Mouse (Mus musculus) brain, embryonic 18.5 days (tissue): ENCODE results near the gene Chfr.
"Not testable (repeated sequence)": the region's sequence is repeated elsewhere in the genome, so short reads cannot be mapped to it uniquely, and the experiment has no call there.

Source experiments
- DNase-seq: peaks from one replicate; pipeline ENCODE4 v3.0.0-alpha.2; 2012; ENCODE audit warnings: low read depth, low spot score

The Chfr gene

DNA sequence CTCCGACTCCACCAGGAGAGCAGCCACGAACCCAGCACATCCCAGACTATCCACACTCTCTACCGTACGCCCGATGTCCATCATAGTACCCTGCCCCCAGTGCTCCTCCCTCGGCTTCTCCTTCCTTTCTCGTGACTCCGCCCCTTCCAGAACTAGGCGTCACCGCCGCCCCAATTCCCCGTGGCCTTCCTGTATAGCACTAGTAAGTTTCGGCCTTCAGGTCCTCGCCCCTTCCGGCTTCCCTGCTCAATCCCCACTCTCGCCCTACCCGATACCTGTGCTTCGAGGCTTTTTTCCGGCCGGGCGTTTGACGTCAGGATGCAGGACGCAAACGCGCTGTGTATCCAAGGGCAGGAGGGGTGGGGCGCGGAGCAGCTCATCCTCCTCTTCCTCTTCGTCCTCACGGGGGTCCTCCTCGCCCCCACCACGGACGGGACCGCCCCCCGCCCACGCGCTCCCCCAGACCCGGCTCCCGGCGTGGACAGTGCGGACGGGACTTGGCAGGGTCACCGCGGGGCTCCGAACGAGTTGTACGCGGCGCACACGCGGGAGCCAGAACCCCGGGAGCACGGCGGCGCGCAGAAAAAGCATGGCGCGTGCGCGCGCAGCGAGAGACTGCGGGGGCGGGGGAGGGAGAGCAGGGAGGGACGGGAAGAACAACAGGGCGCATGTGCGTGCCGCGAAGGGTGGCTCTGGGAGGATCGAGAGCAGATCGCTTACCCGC lies 27.9 kb upstream of the Chfr start, which contains the start of gene Gtpbp6:
TSS of gene Gtpbp6 (minus strand) at position 617 of the 724 bp plus-strand sequence.
- DNase-seq = peak; percentile 94

GRCm38 (mm10) chr5:110108305-110108628 lies 27.4 kb upstream of the Chfr start:
- DNase-seq = no peak

GRCm38 (mm10) chr5:110109991-110110441 lies 25.6 kb upstream of the Chfr start, which contains the start of gene Zfp605:
Gene Zfp605 (plus strand): TSS chr5:110110092.
- peak; percentile 83 for DNase-seq

- DNase-seq = not testable (repeated sequence)
These were observed 13.3 kb upstream of the Chfr start for GRCm38 (mm10) chr5:110122380-110122779.

DNA sequence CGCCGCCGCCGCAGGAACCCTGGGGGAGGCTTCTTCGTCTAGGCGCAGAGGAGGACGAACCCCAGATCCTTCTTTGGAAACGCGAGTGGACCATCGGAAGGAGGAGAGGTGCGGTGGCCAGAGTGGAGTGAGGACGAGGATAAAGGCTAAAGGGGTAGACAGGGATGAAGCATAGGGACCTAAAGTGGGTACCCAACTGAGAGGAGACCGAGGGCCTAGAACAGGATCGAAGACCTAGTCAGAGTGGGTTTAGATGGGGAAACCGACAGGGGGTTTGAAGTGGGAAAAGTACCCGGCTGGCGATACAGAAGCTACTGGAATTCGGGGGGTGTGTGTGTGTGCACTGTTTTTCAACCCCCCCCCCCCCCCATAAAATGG lies 434 bp downstream of the Chfr start:
- no peak for DNase-seq

DNA sequence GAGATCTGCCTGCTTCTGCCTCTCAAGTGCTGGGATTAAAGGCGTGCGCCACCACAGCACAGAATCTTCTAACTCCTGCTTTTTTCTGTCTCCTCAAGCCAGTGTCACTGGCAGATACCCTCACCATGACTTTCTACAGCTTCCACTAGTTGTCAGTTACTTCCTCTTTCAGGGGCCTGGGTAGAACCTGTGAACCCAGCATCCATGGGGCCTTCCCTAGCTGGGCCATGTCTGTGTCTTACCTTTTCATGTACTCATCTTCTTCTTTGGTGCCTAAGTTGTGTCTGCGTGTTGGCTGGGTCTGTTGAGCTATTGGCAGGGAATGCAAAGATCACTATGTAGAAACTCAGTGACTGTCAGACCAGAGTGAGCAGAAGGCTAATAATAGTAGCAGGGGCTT lies 2.2 kb downstream of the Chfr start:
- no peak for DNase-seq

- DNase-seq = no peak
These were observed 3.7 kb downstream of the Chfr start for GRCm38 (mm10) chr5:110139325-110139724.

- no peak for DNase-seq
These were observed 4.8 kb downstream of the Chfr start for GRCm38 (mm10) chr5:110140424-110140823.

- no peak for DNase-seq
These were observed 6.7 kb downstream of the Chfr start for GRCm38 (mm10) chr5:110142309-110142708.

DNA sequence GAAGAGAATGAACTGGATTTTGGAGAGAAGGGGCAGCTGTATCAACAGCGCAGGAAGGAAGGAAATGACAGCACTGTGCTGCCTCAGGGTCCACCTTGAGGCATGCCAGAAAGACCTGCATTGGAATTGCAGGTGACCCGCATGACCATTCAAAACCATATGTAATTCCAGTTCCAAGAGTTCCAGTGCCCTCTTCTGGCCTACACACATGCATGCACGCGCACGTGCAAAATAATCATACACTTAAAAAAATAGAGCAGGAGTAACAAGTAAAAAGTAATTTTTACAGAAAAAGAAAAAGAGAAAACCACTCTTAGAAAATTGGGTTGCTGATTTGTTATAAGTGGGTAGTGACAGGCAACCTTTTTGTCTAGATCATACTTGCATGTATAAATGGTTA lies 7.4 kb downstream of the Chfr start:
- DNase-seq = no peak

DNA sequence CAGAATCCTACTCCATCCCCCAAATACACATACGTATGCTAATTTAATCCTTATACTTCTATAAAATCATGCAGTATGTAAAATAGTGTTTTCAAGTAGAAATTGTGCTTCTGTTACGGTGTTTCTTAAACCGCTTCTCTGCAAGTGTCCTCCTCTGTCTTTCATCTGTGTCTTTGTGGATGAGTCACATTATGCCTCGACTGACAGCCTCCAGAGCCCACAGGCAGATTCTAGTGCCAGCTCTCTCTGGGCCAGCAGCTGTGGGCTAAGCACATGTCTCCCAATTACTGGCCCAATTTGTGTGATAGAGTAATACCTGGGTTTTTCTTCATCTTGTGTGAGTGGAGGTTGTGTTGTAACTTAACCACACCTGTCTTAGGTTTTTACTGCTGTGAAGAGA lies 33.7 kb downstream of the Chfr start:
- DNase-seq = no peak

- DNase-seq = peak; percentile 86
These were observed 40.8 kb downstream of the Chfr start, which contains the start of gene Golga3 for GRCm38 (mm10) chr5:110176362-110177020. Gene Golga3 (plus strand): TSS chr5:110176701.

DNA sequence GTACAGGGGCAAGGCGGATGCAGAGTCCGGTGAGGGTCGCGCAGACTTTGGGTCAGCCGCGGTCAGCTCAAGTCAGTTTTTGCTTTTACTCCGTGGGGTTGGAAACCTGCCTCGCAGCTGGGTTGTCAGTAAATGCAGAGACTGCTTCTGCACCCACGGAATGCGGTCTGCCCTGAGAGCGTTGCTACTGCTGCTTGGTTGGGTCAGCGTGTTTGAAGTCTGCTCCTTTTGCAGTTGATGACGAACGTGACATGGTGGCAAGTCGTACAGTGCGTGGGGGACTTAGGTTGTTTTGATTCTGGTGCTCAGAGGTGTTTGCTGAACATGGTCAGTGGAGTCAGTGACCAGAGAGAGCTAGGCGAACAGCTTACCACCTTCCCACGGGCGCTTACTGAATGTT lies 41.4 kb downstream of the Chfr start:
- no peak for DNase-seq

GRCm38 (mm10) chr5:110178628-110179027 lies 43.0 kb downstream of the Chfr start:
- DNase-seq = no peak

DNA sequence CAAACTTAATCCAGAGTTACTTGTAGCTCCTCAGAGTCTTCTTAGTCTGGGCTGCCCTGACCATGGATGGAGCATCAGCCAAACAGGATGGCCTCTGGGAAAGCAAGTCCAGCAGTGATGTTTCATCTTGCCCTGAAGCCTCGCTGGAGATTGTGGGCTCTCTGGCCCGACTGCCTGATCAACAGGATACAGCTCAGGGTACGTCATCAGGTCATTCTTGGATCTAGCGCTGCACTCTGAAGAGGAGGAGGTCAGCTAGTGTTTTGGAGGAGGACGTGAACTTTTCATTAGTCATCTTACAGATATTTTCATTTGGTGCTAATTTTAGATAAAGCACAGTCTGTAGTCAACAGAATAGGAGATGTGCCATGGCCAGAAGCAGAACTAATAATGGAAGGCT lies 46.1 kb downstream of the Chfr start:
- DNase-seq = no peak

DNA sequence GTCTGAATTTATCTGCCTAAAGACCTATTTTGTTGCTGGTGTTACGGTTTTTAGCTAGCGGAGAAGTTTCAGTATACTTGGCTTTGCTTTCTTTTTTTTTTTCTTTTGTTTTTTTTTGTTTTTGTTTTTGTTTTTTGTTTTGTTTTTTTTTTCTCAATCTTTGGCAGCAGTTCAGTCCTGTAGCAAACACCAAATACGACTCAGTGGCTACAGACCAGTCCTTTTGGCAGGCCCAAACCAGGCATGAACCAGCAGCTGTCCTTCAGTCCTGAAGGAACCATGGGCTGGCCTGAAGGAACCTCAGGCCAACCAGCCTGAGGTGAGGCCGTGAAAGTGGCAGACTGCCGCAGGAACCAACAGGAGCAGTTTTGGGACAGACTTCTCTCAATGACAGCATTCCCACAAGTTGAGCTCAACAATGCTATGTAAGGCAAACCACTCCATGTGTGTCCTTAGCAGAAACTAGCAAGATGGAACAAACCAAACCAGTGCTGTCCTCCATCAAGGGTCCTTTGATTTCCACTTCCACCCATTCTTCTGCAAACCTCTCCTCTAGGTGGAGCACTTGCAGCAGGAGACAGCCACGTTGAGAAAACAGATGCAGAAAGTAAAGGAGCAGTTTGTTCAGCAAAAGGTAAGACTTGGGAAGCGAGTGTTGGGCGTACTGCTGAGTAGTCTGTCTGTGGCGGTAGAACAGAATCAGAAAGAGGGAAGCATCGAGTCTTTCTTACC lies 67.7 kb downstream of the Chfr start:
- no peak for DNase-seq

DNA sequence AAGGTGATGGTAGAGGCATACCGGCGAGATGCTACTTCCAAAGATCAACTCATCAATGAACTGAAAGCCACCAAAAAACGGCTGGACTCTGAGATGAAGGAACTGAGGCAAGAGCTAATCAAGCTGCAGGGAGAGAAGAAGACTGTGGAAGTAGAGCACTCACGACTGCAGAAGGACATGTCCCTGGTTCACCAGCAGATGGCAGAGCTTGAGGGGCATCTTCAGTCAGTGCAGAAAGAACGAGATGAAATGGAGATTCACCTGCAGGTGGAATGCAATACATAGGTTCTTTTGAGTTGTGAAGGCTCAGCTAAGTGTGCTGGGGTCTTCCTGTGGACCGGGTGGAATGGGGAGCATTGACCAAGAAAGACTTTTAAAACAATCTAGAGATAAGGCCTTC lies 69.1 kb downstream of the Chfr start:
- DNase-seq = no peak

DNA sequence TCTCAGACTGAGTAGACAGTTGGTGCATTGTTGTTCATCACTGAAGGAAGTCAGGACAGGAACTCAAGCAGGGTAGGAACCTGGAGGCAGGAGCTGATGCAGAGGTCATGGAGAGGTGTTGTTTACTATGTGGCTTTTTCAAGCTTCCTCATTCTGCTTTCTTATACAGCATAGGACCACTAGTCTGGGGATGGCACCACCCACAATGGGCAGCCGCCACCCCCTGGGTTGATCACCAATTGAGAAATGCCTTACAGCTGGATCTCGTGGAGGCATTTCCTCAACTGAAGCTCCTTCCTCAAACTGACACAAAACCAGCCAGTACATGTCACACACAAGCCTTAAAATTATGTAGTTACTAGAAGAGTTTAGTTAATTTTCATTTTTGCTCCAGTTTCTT lies 75.7 kb downstream of the Chfr start:
- DNase-seq = no peak

DNA sequence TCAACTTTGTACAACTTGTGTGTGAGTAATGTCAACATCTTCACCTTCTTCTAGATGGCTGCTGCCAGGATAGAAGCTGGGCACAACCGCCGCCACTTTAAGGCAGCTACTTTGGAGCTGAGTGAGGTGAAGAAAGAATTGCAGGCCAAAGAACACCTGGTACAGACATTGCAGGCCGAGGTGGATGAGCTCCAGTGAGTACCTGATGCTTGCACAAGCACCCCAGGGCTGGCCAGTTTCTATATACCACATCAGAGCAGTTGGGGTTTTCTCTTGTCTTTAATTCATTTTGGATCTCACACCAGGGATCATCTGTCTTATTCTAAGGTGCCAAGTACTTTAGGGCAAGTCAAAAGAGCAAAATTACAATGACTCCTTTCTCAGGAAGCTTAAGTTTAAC lies 81.1 kb downstream of the Chfr start:
- DNase-seq = no peak

- no peak for DNase-seq
These were observed 84.7 kb downstream of the Chfr start for GRCm38 (mm10) chr5:110220331-110220730.
